Mouse (Mus musculus): Measurements from ENCODE around the gene Pdss2. TPM values are rescaled to one million over a fixed set of nuclear protein-coding genes. Genes with fewer than 3 reads are reported as not detected.

The Pdss2 gene
- total RNA-seq, 2 experiments from 2014 or later: 16.8 to 25.0 TPM

- no peak for DNase-seq
- TF ChIP-seq CTCF (IDR thresholded peaks at IDR 0.05): no peak
- Histone ChIP-seq H3K4me3 (no peak overlapping the region), H3K27ac (no peak overlapping the region)
- intact Hi-C loops (cut with DNase I): loop anchor here (5.0 kb wide), 1 partner anchor 40 kb away; no protein-coding TSS in a partner anchor
These were observed 3.9 kb upstream of the Pdss2 start for GRCm38 (mm10) chr10:43217361-43217900.

- Histone ChIP-seq H3K27ac (peak overlapping the region; percentile 98), H3K4me3 (peak overlapping the region; percentile 86)
- no peak for TF ChIP-seq CTCF (IDR thresholded peaks at IDR 0.05)
- intact Hi-C loops (cut with DNase I): loop anchor here (2.0 to 5.0 kb wide), 2 partner anchors 158 to 228 kb away; no protein-coding TSS in a partner anchor
- no peak for DNase-seq
These were observed 807 bp upstream of the Pdss2 start for GRCm38 (mm10) chr10:43220479-43220878.

GRCm38 (mm10) chr10:43221659-43222058 lies 373 bp downstream of the Pdss2 start:
- DNase-seq: peak; percentile 61
- no peak for TF ChIP-seq CTCF (IDR thresholded peaks at IDR 0.05)
- intact Hi-C loops (cut with DNase I): loop anchor here (2.0 to 5.0 kb wide), 2 partner anchors 157 to 229 kb away; no protein-coding TSS in a partner anchor
- Histone ChIP-seq H3K27ac (peak overlapping the region; percentile 98), H3K4me3 (peak overlapping the region; percentile 86)

- no peak for TF ChIP-seq CTCF (IDR thresholded peaks at IDR 0.05)
- DNase-seq: no peak
- intact Hi-C loops (cut with DNase I): loop anchor here (5.0 kb wide), 1 partner anchor 231 kb away; no protein-coding TSS in a partner anchor
- no peak overlapping the region for H3K27ac ChIP-seq
- no peak overlapping the region for H3K4me3 ChIP-seq
These were observed 2.1 kb downstream of the Pdss2 start for GRCm38 (mm10) chr10:43223391-43223790.

- no peak for DNase-seq
- Histone ChIP-seq H3K27ac (no peak overlapping the region), H3K4me3 (no peak overlapping the region)
- intact Hi-C loops (cut with DNase I): no loop called here
- TF ChIP-seq CTCF (IDR thresholded peaks at IDR 0.05): no peak
These were observed 5.1 kb downstream of the Pdss2 start for GRCm38 (mm10) chr10:43226391-43226790.

- Histone ChIP-seq H3K4me3 (no peak overlapping the region), H3K27ac (no peak overlapping the region)
- DNase-seq: no peak
- no peak for TF ChIP-seq CTCF (IDR thresholded peaks at IDR 0.05)
- intact Hi-C loops (cut with DNase I): no loop called here
These were observed 8.0 kb downstream of the Pdss2 start for GRCm38 (mm10) chr10:43229236-43229635.

- TF ChIP-seq CTCF (IDR thresholded peaks at IDR 0.05): no peak
- Histone ChIP-seq H3K4me3 (no peak overlapping the region), H3K27ac (no peak overlapping the region)
- intact Hi-C loops (cut with DNase I): no loop called here
- no peak for DNase-seq
These were observed 13.2 kb downstream of the Pdss2 start for GRCm38 (mm10) chr10:43234522-43234921.

GRCm38 (mm10) chr10:43235011-43235410 lies 13.7 kb downstream of the Pdss2 start:
- no peak for TF ChIP-seq CTCF (IDR thresholded peaks at IDR 0.05)
- DNase-seq: no peak
- intact Hi-C loops (cut with DNase I): no loop called here
- H3K4me3 ChIP-seq: no peak overlapping the region
- H3K27ac ChIP-seq: no peak overlapping the region

- no peak for DNase-seq
- Histone ChIP-seq H3K4me3 (no peak overlapping the region), H3K27ac (no peak overlapping the region)
- intact Hi-C loops (cut with DNase I): no loop called here
- no peak for TF ChIP-seq CTCF (IDR thresholded peaks at IDR 0.05)
These were observed 14.7 kb downstream of the Pdss2 start for GRCm38 (mm10) chr10:43235758-43236669.

- intact Hi-C loops (cut with DNase I): no loop called here
- Histone ChIP-seq H3K27ac (no peak overlapping the region), H3K4me3 (no peak overlapping the region)
- TF ChIP-seq CTCF (IDR thresholded peaks at IDR 0.05): no peak
- DNase-seq: no peak
These were observed 20.9 kb downstream of the Pdss2 start for GRCm38 (mm10) chr10:43242215-43242614.

GRCm38 (mm10) chr10:43244262-43244806 lies 23.0 kb downstream of the Pdss2 start:
- intact Hi-C loops (cut with DNase I): no loop called here
- Histone ChIP-seq H3K27ac (no peak overlapping the region), H3K4me3 (no peak overlapping the region)
- TF ChIP-seq CTCF (IDR thresholded peaks at IDR 0.05): no peak
- no peak for DNase-seq

GRCm38 (mm10) chr10:43245461-43246200 lies 24.3 kb downstream of the Pdss2 start:
- H3K27ac ChIP-seq: peak overlapping the region; percentile 81
- no peak for TF ChIP-seq CTCF (IDR thresholded peaks at IDR 0.05)
- intact Hi-C loops (cut with DNase I): no loop called here
- DNase-seq: no peak
- H3K4me3 ChIP-seq: peak overlapping the region; percentile 55

All from gastrocnemius, adult 2 months (tissue).